Mouse (Mus musculus) inflammation-experienced regulatory T-cells (primary cell): ENCODE measurements around the gene Olfr38. TPM values are rescaled to one million over a fixed set of nuclear protein-coding genes. Genes with fewer than 3 reads are reported as not detected.

Source experiments
- polyA plus RNA-seq, 2 experiments: library from polyadenylated mRNA; unstranded; fragments of 100-300 nt; shearing (Covaris generic); gene quantifications; one replicate each; pipeline ENCODE4 v1.2.1; 2017

The Olfr38 gene
- under 1 TPM in 1 of 2 experiments, not detected in 1; 0.78 TPM for polyA plus RNA-seq

DNA sequence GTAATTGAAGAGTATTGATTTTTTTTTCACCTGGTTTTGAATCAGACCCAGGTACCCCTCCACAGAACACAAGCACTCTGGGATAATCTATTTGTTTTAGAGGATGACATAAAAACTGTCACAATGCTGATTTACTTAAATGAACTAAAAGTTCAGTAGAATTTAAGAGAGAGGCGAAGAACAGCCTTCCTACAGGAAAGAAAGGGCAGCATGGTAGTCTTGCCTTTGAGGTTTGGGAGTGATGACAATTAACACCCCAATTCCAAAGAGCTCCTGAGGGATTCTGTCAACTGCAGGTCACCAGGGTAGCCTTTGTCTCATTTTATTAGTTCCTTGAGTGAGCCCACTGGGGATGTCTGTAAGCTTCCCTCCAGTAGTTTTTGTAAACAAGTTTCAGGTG is at the start of gene Olfr38:
TSS of gene Olfr38 (plus strand) at position 301 of the 400 bp plus-strand sequence.

DNA sequence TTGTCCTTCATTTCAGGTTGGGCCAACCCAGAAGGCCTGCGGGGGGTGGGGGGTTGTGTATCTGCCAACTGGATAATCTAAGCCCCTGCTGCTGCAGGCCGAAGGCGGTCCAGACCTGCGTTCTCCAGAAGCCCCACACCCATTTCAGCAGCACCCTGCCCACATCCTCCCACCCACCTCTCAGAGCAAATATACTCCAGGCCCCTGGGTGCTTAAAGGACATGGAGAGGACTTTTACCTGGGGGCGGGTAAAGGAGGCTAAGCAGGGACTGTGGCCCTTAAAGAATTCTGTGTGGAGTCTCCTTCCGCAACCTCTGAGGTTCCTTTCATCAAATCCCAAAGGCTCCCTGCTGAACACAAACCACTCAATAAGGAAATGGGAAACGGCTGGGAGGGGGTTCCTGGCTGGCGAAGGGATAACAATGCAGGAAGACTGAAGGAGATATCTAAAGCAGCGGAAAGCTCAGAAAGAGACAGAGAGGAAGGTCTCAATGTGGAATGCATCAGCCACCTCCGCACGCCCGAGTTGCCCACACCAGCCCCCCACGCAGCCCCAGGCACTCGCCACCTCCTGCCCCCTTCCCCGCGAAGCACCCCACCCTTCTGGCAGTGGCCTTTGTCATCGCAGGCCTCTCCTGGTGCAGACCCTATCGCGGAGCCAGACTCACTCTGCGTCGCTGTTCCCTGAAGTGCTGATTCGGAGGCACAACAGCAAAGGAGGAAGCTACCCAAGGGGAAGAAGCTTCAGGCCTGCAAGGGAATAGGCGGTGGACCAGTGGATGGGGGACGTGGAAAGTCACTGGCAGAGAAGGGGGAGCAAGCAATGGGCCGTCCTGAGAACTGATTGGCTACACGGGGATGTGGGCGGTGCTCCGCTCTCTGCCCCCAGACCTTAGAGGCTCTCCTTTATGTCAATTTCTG is 46.7 kb upstream of the Olfr38 start, which contains the start of gene Tcaf1:
TSS of gene Tcaf1 (minus strand) at position 798 of the 921 bp plus-strand sequence.

DNA sequence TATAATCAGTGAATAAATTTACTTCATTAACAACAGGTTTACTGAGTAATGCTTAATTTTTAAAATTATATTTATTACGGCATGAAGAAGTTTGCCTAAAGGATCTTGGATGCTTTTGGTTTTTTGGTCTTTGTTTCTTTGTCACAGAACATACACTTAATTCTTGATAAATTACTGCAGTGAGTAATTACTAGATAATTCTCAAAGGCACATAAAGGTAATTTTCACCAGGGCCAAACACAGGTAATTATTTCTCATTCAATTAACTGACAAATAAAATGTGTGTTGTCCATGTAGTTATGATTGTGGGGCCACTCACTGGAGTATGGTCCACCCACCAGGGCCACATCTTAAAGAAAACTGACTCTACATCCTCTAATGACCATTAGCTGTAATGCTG is 17.1 kb upstream of the Olfr38 start, which contains the start of gene Olfr453:
TSS of gene Olfr453 (plus strand) at position 301 of the 400 bp plus-strand sequence.

DNA sequence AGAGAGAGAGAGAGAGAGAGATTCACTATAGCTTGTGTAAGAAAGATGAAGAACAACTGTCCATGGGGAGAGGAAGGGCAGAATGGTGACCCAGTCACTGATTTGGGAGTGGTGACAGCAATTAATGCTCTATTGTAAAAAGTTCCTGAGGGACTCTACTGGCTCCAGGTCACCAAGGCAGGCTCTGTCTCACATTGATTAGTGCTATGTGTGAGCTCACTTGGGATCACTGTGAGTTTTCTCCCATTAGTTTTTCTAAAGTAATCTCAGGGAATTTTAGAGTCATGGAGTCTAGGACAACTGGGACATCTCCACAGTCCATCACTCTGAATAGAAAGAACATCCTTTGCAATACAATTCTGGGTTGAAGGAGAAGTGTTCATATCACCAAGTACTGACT is 28.6 kb downstream of the Olfr38 start, which contains the start of gene Olfr452:
TSS of gene Olfr452 (plus strand) at position 301 of the 400 bp plus-strand sequence.

DNA sequence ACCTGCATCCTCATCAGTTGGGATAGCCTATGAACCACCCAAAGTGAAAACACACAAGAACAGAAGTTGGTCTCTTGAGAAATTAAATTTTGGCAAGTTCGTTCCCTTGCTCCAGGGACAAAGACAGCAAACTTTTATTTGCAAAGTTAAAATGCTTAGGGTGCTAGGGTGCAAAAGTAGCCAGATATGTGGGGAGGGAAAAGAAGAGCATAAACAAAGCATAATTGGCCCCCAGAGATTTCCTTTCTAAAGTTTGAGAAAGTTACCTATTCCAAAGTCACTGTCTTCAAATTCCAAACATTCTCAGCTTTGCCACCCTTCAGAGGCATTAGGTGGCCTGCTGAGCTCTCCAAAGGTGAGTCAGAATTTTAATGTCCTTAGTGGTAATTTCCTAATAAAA is 55.4 kb downstream of the Olfr38 start, which contains the start of gene Olfr450:
TSS of gene Olfr450 (plus strand) at position 301 of the 400 bp plus-strand sequence.

Other genes starting within 250 kb of the Olfr38 start
- gene Olfr455, start 208.8 kb upstream of the Olfr38 start, polyA plus RNA-seq = under 1 TPM in 1 of 2 experiments, not detected in 1; 0.12 TPM
- gene Tcaf3, start 158.7 kb upstream of the Olfr38 start, polyA plus RNA-seq = 1 to 10 TPM in 1 of 2 experiments, under 1 TPM in 1; 0.13 to 2.0 TPM
- under 1 TPM; 0.11 to 0.31 TPM for gene Tcaf2, start 111.2 kb upstream of the Olfr38 start, polyA plus RNA-seq
- under 1 TPM; 0.31 to 0.76 TPM for gene Tcaf1, start 46.3 kb upstream of the Olfr38 start, polyA plus RNA-seq
- under 1 TPM in 1 of 2 experiments, not detected in 1; 0.64 TPM for gene Olfr453, start 17.0 kb upstream of the Olfr38 start, polyA plus RNA-seq
- gene Olfr452, start 28.7 kb downstream of the Olfr38 start, polyA plus RNA-seq = not detected
- not detected for gene Olfr450, start 55.5 kb downstream of the Olfr38 start, polyA plus RNA-seq
- under 1 TPM in 1 of 2 experiments, not detected in 1; 0.19 TPM for gene Olfr449, start 78.0 kb downstream of the Olfr38 start, polyA plus RNA-seq
- gene Olfr448, start 134.0 kb downstream of the Olfr38 start, polyA plus RNA-seq = not detected
- gene Olfr447, start 152.5 kb downstream of the Olfr38 start, polyA plus RNA-seq = not detected
- gene Olfr446, start 165.0 kb downstream of the Olfr38 start, polyA plus RNA-seq = under 1 TPM; 0.08 to 0.71 TPM
- not detected for gene Olfr444, start 192.7 kb downstream of the Olfr38 start, polyA plus RNA-seq